In the genomic region with DNA sequence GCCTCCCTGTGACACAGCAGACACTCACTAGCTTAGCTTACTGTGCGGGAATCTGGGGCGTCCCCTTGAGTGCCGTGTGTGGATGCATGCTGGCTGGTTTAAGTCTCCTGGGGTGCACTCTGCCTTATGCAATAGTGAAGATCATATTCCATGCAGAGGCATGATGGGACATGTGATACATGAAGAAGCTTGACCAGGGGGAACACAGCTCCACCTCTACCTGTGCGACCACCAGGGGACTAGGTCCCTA, we compare ENCODE assay signal across 14 mouse cellular contexts. TPM values are rescaled to one million over a fixed set of nuclear protein-coding genes. Genes with fewer than 3 reads are reported as not detected.
DNase-seq lines count a peak whose midpoint lies in the region; ATAC-seq and TF ChIP-seq lines count a peak whose summit lies in the region.
"Had no signal": no experiment of that assay in that cellular context is flagged by ENCODE, and none has a peak within 500 bp of the region (broad histone marks: within the 10 kb centered on the region; RNA-seq: fewer than 3 reads in every experiment).

No protein-coding gene starts in this region.

- H3K9ac ChIP-seq in kidney, embryonic 15.5 days, result no peak overlapping the region
- no peak overlapping the region for H3K9ac ChIP-seq in midbrain, embryonic 16.5 days (ENCODE audit: low read depth, low read length)
- H3K9ac ChIP-seq in midbrain, embryonic 11.5 days (ENCODE audit: low read length), result no peak overlapping the region
- no peak overlapping the region for H3K9ac ChIP-seq in neural tube, embryonic 15.5 days (replicated peaks)
- H3K9ac ChIP-seq: forebrain, embryonic 13.5 days; liver, embryonic 13.5 days had no signal

- H3K36me3 ChIP-seq in kidney, embryonic 15.5 days, result no peaks in the 10 kb centered on the region
- no peaks in the 10 kb centered on the region for H3K36me3 ChIP-seq in midbrain, embryonic 16.5 days (ENCODE audit: control insufficient read depth, insufficient read depth, low read length)
- no peaks in the 10 kb centered on the region for H3K36me3 ChIP-seq in midbrain, embryonic 11.5 days (ENCODE audit: control insufficient read depth, insufficient read depth, low read length)
- no peaks in the 10 kb centered on the region for H3K36me3 ChIP-seq in neural tube, embryonic 15.5 days
- H3K36me3 ChIP-seq: heart, embryonic 10.5 days; liver, embryonic 13.5 days had no signal

- peaks cover 30% of the 10 kb centered on the region for H3K4me1 ChIP-seq in kidney, embryonic 15.5 days
- peaks cover 14% of the 10 kb centered on the region for H3K4me1 ChIP-seq in midbrain, embryonic 16.5 days (ENCODE audit: control insufficient read depth, insufficient read depth, low read length)
- H3K4me1 ChIP-seq in midbrain, embryonic 11.5 days (ENCODE audit: control insufficient read depth, insufficient read depth, low read length), result peaks cover 2% of the 10 kb centered on the region; the same call in 1 of the 2 replicates
- peaks cover 15% of the 10 kb centered on the region for H3K4me1 ChIP-seq in neural tube, embryonic 15.5 days

- H3K4me2 ChIP-seq in kidney, embryonic 15.5 days, result peak overlapping the region; percentile 35; the same call in 1 of the 2 replicates
- H3K4me2 ChIP-seq in midbrain, embryonic 16.5 days (ENCODE audit: low read length), result no peak overlapping the region
- no peak overlapping the region for H3K4me2 ChIP-seq in midbrain, embryonic 11.5 days
- no peak overlapping the region for H3K4me2 ChIP-seq in neural tube, embryonic 15.5 days
- H3K4me2 ChIP-seq: forebrain, embryonic 13.5 days; liver, embryonic 13.5 days had no signal

- WGBS in kidney, embryonic 15.5 days, result 45% methylated on average over 4 of the region's 4 CpGs
- 64% methylated on average over 4 of the region's 4 CpGs for WGBS in midbrain, embryonic 16.5 days
- 73% methylated on average over 4 of the region's 4 CpGs for WGBS in midbrain, embryonic 11.5 days
- whole genome bisulfite sequencing in neural tube, embryonic 15.5 days, result 49% methylated on average over 4 of the region's 4 CpGs

- intact Hi-C loops in gastrocnemius, adult 2 months (cut with DNase I), result no loop called here
- intact Hi-C loops in gastrocnemius, postnatal 36 days (cut with DNase I), result no loop called here

- no peaks in the 10 kb centered on the region for H3K9me3 ChIP-seq in kidney, embryonic 15.5 days (replicated peaks)
- no peaks in the 10 kb centered on the region for H3K9me3 ChIP-seq in midbrain, embryonic 16.5 days (replicated peaks; ENCODE audit: control insufficient read depth, low read length, poor library complexity, severe bottlenecking)
- H3K9me3 ChIP-seq in midbrain, embryonic 11.5 days (ENCODE audit: control insufficient read depth, low read length), result no peaks in the 10 kb centered on the region
- no peaks in the 10 kb centered on the region for H3K9me3 ChIP-seq in neural tube, embryonic 15.5 days (replicated peaks)
- H3K9me3 ChIP-seq: forebrain, embryonic 13.5 days; heart, embryonic 10.5 days; liver, embryonic 13.5 days had no signal

- TF ChIP-seq CTCF in gastrocnemius, adult 2 months (IDR thresholded peaks at IDR 0.05), result no peak

- peak overlapping the region; percentile 65; the same call in 1 of the 2 replicates for H3K27ac ChIP-seq in gastrocnemius, adult 2 months
- no peak overlapping the region for H3K27ac ChIP-seq in kidney, embryonic 15.5 days
- no peak overlapping the region for H3K27ac ChIP-seq in midbrain, embryonic 16.5 days (ENCODE audit: low read length)
- no peak overlapping the region for H3K27ac ChIP-seq in midbrain, embryonic 11.5 days (ENCODE audit: low read depth, low read length)
- H3K27ac ChIP-seq in neural tube, embryonic 15.5 days (replicated peaks), result no peak overlapping the region
- H3K27ac ChIP-seq: forebrain, embryonic 13.5 days; heart, embryonic 10.5 days; liver, embryonic 13.5 days had no signal

- peak overlapping the region; percentile 44 for H3K4me3 ChIP-seq in gastrocnemius, adult 2 months
- H3K4me3 ChIP-seq in kidney, embryonic 15.5 days (replicated peaks), result no peak overlapping the region
- no peak overlapping the region for H3K4me3 ChIP-seq in midbrain, embryonic 16.5 days (ENCODE audit: low read depth, low read length)
- H3K4me3 ChIP-seq in midbrain, embryonic 11.5 days (ENCODE audit: low read depth, low read length), result no peak overlapping the region
- no peak overlapping the region for H3K4me3 ChIP-seq in neural tube, embryonic 15.5 days (replicated peaks)
- H3K4me3 ChIP-seq: forebrain, embryonic 13.5 days; heart, embryonic 10.5 days; liver, embryonic 13.5 days had no signal

- ATAC-seq in kidney, embryonic 15.5 days (replicated peaks; ENCODE audit: low FRiP score), result 0 out of 2 replicates have a peak, but pooled peaks have one; percentile 54
- peak; percentile 18; the same call in 1 of the 2 replicates for ATAC-seq in midbrain, embryonic 16.5 days
- no peak for ATAC-seq in midbrain, embryonic 11.5 days (ENCODE audit: low FRiP score)
- peak; percentile 41; the same call in 1 of the 2 replicates for ATAC-seq in neural tube, embryonic 15.5 days (ENCODE audit: low FRiP score)
- no peak for ATAC-seq in megakaryocyte, adult 5-6 weeks (ENCODE audit: poor library complexity, severe bottlenecking)
- ATAC-seq: forebrain, embryonic 13.5 days had no signal

- no peaks in the 10 kb centered on the region for H3K27me3 ChIP-seq in kidney, embryonic 15.5 days
- H3K27me3 ChIP-seq in midbrain, embryonic 16.5 days (ENCODE audit: control insufficient read depth, insufficient read depth, low read depth, low read length), result no peaks in the 10 kb centered on the region
- H3K27me3 ChIP-seq in midbrain, embryonic 11.5 days (ENCODE audit: control insufficient read depth, insufficient read depth, low read length), result no peaks in the 10 kb centered on the region
- no peaks in the 10 kb centered on the region for H3K27me3 ChIP-seq in neural tube, embryonic 15.5 days (replicated peaks)
- H3K27me3 ChIP-seq: liver, embryonic 13.5 days had no signal

- no peak for DNase-seq in gastrocnemius, adult 2 months
- no peak for DNase-seq in gastrocnemius, postnatal 36 days
- DNase-seq in kidney, postnatal 14 days, result no peak
- DNase-seq in midbrain, embryonic 11.5 days (ENCODE audit: low spot score, missing footprints), result no peak
- DNase-seq: cerebellum, adult 11 months; kidney, adult 11 months; left cerebral cortex, postnatal 4 days; liver, embryonic 13.5 days had no signal

RNA-seq across cellular contexts. Expression of a gene that starts 24.2 kb away (rescaled TPM):
- total RNA-seq in gastrocnemius, adult 2 months (2021), result 1 to 10 TPM; 3.3 to 3.4 TPM
- 1 to 10 TPM; 2.1 to 2.4 TPM for total RNA-seq in gastrocnemius, postnatal 36 days (2021)
- polyA plus RNA-seq in kidney, embryonic 15.5 days (2015; fragmentation: Nextera tagmentation; extraction: Ambion mirVana), result 14.6 and 15.4 TPM in 2 replicates
- polyA plus RNA-seq in midbrain, embryonic 16.5 days (2015; fragmentation: Nextera tagmentation; extraction: Ambion mirVana), result 4.5 and 5.0 TPM in 2 replicates
- polyA plus RNA-seq in midbrain, embryonic 11.5 days (2014; fragmentation: Nextera tagmentation; extraction: Ambion mirVana), result 8.1 and 8.9 TPM in 2 replicates
- polyA plus RNA-seq in neural tube, embryonic 15.5 days (2015; fragmentation: Nextera tagmentation; extraction: Ambion mirVana), result 4.2 and 6.5 TPM in 2 replicates
- 5.0 and 6.8 TPM in 2 replicates for total RNA-seq in megakaryocyte, adult 5-6 weeks (2015)
- total RNA-seq in megakaryocyte, adult 5-6 weeks (2017), result 9.7 and 10.4 TPM in 2 replicates

RNA-seq across cellular contexts. Expression of a gene that starts 24.6 kb away (rescaled TPM):
- 10 to 100 TPM; 83.4 to 85.5 TPM for total RNA-seq in gastrocnemius, adult 2 months (2021)
- 10 to 100 TPM; 77.8 to 91.3 TPM for total RNA-seq in gastrocnemius, postnatal 36 days (2021)
- polyA plus RNA-seq in kidney, embryonic 15.5 days (2015; fragmentation: Nextera tagmentation; extraction: Ambion mirVana), result 139 and 154 TPM in 2 replicates
- polyA plus RNA-seq in midbrain, embryonic 16.5 days (2015; fragmentation: Nextera tagmentation; extraction: Ambion mirVana), result 87.6 and 89.7 TPM in 2 replicates
- polyA plus RNA-seq in midbrain, embryonic 11.5 days (2014; fragmentation: Nextera tagmentation; extraction: Ambion mirVana), result 111 and 120 TPM in 2 replicates
- 106 and 112 TPM in 2 replicates for polyA plus RNA-seq in neural tube, embryonic 15.5 days (2015; fragmentation: Nextera tagmentation; extraction: Ambion mirVana)
- total RNA-seq in megakaryocyte, adult 5-6 weeks (2015), result 126 and 134 TPM in 2 replicates
- 107 and 113 TPM in 2 replicates for total RNA-seq in megakaryocyte, adult 5-6 weeks (2017)

Comparison
In these comparisons a context has a peak if more than half of its experiments do, and no peak if none do; other contexts are left out.
1. ATAC-seq: peak in kidney, embryonic 15.5 days (single experiment), midbrain, embryonic 16.5 days (single experiment) and neural tube, embryonic 15.5 days (single experiment); none in midbrain, embryonic 11.5 days (single experiment) and megakaryocyte, adult 5-6 weeks (single experiment).